Mouse (Mus musculus): ENCODE data around the gene Gjb4.

The Gjb4 gene

DNA sequence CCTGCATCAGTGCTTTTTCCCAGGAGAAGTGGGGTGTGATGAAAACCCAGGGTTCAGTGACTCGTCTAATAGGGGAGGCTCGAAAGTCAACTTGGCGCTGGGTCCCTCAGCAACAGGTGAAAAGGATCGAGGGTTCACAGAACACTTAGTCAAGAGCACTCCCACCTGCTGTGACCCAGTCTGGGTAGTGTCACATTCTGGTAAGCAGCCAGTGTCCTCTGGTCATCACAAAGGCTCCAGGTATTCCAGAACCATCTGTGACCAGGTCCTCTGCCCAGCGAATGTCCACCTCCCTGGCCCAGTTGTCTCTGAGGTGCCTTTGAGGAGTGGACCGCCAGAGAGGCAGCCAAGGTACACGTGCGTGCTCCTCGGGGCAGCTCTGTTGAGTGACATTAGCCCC lies 42.3 kb downstream of the Gjb4 start:
- no peak for DNase-seq (ENCODE audit: extremely low spot score, low spot score)

DNA sequence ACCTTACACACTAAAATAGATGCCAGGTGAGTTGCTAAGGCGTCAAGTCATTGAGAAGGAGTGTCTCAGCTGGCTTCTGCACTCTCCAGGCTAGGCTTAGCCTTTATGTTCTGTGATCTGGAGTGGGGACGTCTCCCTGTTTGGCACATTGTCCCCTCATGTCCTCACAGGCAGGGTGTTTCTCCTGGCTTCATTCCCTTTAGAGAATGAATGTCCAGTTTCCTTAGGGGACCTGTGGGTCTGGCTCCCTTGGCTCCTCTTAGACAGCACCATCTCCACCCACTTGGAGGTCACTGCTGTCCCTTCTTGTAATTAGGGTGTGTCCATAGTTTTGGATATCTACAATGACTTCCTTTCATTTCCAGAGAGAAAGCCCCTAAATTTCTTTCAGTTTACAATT lies 47.0 kb downstream of the Gjb4 start:
- no peak for DNase-seq (ENCODE audit: extremely low spot score, low spot score)

DNA sequence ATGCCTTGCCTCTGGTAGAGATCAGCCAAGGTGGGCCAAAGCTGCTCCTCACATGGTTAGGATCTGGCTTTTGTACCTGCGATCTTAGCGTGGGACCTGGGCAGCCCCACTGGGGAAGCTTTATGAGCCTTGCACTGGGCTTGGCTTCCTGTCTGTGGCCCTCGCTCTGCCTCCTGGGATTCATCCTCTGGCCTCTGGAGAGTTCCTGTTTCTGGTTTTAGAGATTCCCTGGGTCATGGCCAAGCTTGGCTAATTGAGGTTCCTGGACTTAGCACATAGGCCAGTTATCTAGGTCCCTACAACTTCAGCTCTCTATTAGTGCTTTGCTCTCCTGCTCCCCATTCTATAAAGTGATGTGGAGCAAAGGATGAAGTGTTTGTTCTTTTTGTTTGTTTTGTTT lies 50.1 kb downstream of the Gjb4 start:
- no peak for DNase-seq (ENCODE audit: extremely low spot score, low spot score)
